Mouse (Mus musculus) forebrain, embryonic 11.5 days (tissue): Measurements from ENCODE around the gene Cel. TPM values are rescaled to one million over a fixed set of nuclear protein-coding genes. Genes with fewer than 3 reads are reported as not detected.

ENCODE experiments used
- ATAC-seq: fragments of 200-750 bp; cut with Nextera tagmentation; replicated peaks from 2 replicates; pipeline ENCODE4 v1.8.0; 2017; ENCODE audit warnings: moderate TSS enrichment; ENCODE audit not compliant: low FRiP score
- DNase-seq: peaks from one replicate; pipeline ENCODE4 v3.0.0-alpha.2; 2017; ENCODE audit warnings: low spot score
- H3K27ac ChIP-seq: fragments of 300-500 bp; sonication (generic); 2 replicates; pipeline ENCODE4 v1.5.1; 2014; ENCODE audit warnings: low read depth, low read length
- H3K27me3 ChIP-seq: fragments of 300-500 bp; sonication (generic); 2 replicates; pipeline ENCODE4 v1.6.1; 2014; ENCODE audit warnings: mild to moderate bottlenecking, low read length, mixed read lengths; ENCODE audit not compliant: control insufficient read depth, insufficient read depth
- H3K36me3 ChIP-seq: fragments of 300-500 bp; sonication (generic); 2 replicates; pipeline ENCODE4 v1.6.1; 2014; ENCODE audit warnings: mild to moderate bottlenecking, low read length, moderate library complexity, mixed read lengths; ENCODE audit not compliant: control insufficient read depth, insufficient read depth
- H3K4me1 ChIP-seq: fragments of 300-500 bp; sonication (generic); replicated peaks from 2 replicates; pipeline ENCODE4 v1.6.1; 2014; ENCODE audit warnings: low read length, mixed read lengths; ENCODE audit not compliant: control insufficient read depth, insufficient read depth
- H3K4me2 ChIP-seq: fragments of 300-500 bp; sonication (generic); 2 replicates; pipeline ENCODE4 v1.6.1; 2014; ENCODE audit warnings: low read depth, mild to moderate bottlenecking, low read length, moderate library complexity, mixed read lengths; ENCODE audit not compliant: severe bottlenecking
- H3K4me3 ChIP-seq: fragments of 300-500 bp; sonication (generic); 2 replicates; pipeline ENCODE4 v1.5.1; 2014; ENCODE audit warnings: low read depth, low read length
- H3K9ac ChIP-seq: fragments of 300-500 bp; sonication (generic); 2 replicates; pipeline ENCODE4 v1.6.1; 2014; ENCODE audit warnings: low read length
- H3K9me3 ChIP-seq: fragments of 300-500 bp; sonication (generic); 2 replicates; pipeline ENCODE4 v1.6.1; 2016; ENCODE audit warnings: low read length, mixed read lengths; ENCODE audit not compliant: control insufficient read depth
- WGBS: fragments of 180-500 bp; shearing (Covaris S2); extraction: QIAGEN DNeasy Blood & Tissue Kit; methylation state at CpG from one replicate; pipeline ENCODE4 v1.1.7; 2014; 5-methylcytosine and 5-hydroxymethylcytosine counted together
- polyA plus RNA-seq: library from polyadenylated mRNA; unstranded; fragments of >200 nt; fragmentation: Nextera tagmentation; extraction: Ambion mirVana; gene quantifications from 2 replicates; pipeline ENCODE4 v1.2.1, GENCODE M21; 2014

Cel gene
- polyA plus RNA-seq, 1 experiment from 2014 or later = not detected

DNA sequence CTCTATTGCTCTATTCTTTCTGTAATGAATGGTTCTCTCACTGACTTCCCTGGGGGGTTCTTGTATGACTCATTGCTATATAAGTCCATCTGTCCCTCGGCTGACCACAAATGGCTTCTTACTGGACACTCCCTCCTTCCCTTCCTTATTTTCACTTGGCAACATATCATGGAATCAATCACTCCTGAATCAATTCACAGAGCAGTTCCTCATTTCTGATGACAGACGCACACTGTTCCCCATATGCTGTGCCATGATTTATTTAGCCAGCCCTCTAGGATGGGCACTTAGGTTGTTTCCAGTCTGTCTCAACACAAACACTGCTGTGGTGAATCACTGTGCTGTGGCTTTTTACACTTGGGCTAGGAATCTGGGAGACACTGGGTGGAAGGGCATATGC, 28.3 kb upstream of the Cel start:
- Histone ChIP-seq H3K36me3 (no peaks in the 10 kb centered on the region), H3K4me1 (no peaks in the 10 kb centered on the region), H3K9me3 (no peaks in the 10 kb centered on the region), H3K4me2 (no peak overlapping the region), H3K27me3 (no peaks in the 10 kb centered on the region), H3K4me3 (no peak overlapping the region), H3K27ac (no peak overlapping the region), H3K9ac (no peak overlapping the region)
- no peak for DNase-seq
- WGBS = 85% methylated on average over 2 of the region's 2 CpGs
- ATAC-seq = no peak

GRCm38 (mm10) chr2:28588574-28588973, 25.4 kb upstream of the Cel start:
- H3K27ac ChIP-seq = no peak overlapping the region
- no peak overlapping the region for H3K9ac ChIP-seq
- H3K9me3 ChIP-seq = no peaks in the 10 kb centered on the region
- 44% methylated on average over 1 of the region's 1 CpGs for WGBS
- ATAC-seq (no peak), DNase-seq (no peak)
- no peak overlapping the region for H3K4me3 ChIP-seq
- H3K27me3 ChIP-seq = no peaks in the 10 kb centered on the region
- no peak overlapping the region for H3K4me2 ChIP-seq
- no peaks in the 10 kb centered on the region for H3K36me3 ChIP-seq
- no peaks in the 10 kb centered on the region for H3K4me1 ChIP-seq

DNA sequence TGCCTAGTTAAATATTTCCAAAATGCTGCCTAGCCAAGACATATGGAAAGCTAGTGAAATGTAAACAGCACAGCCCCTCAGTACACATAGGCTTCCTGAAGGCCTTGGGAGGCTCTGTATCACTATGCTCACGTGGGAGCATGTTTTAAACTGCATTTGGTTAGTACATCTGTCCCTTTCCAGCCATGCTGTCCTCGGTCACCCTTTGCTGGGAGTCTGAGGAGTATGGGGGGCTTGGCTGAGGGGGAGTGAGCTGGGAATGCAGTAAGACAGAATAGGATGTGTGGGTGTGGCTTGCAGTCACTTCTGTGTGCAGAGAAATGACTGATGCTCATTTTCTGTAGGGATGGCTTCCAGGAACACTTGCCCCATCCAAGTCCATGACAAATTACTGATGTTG, 22.5 kb upstream of the Cel start:
- H3K27me3 ChIP-seq = no peaks in the 10 kb centered on the region
- H3K9me3 ChIP-seq = no peaks in the 10 kb centered on the region
- H3K4me3 ChIP-seq = no peak overlapping the region
- H3K4me2 ChIP-seq = no peak overlapping the region
- no peak overlapping the region for H3K9ac ChIP-seq
- H3K36me3 ChIP-seq = no peaks in the 10 kb centered on the region
- H3K27ac ChIP-seq = no peak overlapping the region
- ATAC-seq = no peak
- DNase-seq = no peak
- WGBS = 49% methylated on average over 2 of the region's 2 CpGs
- H3K4me1 ChIP-seq = no peaks in the 10 kb centered on the region

DNA sequence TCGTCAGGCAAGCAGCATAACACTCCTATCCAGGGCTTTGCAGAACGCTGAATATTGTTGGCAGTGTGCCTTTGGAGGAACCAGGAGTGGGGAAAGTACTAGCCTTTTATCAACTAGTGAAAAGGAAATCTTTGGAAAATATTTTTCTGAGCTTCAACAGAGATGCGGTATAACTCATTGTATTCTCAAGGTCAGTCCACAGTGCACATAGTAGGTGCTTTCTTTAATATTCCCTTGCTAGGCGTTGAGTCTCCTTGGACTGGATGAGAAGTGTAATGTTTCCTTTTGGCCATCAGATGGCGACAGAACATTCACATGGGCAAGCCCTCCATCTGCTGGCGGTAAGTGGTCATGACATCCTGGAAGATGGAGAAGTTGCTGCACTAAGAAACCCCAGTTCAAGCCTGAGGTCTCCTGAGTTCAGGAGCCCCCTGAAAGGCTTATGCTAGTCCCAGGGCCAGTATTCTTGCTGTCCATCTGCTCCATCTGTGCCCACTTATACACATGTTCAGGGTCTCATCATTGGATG, 21.9 kb upstream of the Cel start:
- 21% methylated on average over 6 of the region's 6 CpGs for WGBS
- ATAC-seq (no peak), DNase-seq (peak; percentile 85)
- Histone ChIP-seq H3K4me2 (no peak overlapping the region), H3K27me3 (no peaks in the 10 kb centered on the region), H3K36me3 (no peaks in the 10 kb centered on the region), H3K4me1 (no peaks in the 10 kb centered on the region), H3K27ac (no peak overlapping the region), H3K9me3 (no peaks in the 10 kb centered on the region), H3K9ac (no peak overlapping the region), H3K4me3 (no peak overlapping the region)

GRCm38 (mm10) chr2:28583651-28584050, 20.4 kb upstream of the Cel start, which contains the start of gene Gtf3c5:
Gene Gtf3c5 (minus strand): TSS chr2:28583751.
- WGBS = 75% methylated on average over 9 of the region's 9 CpGs
- H3K4me1 ChIP-seq = no peaks in the 10 kb centered on the region
- H3K27ac ChIP-seq = peak within 1 kb of the TSS; percentile 84
- H3K9me3 ChIP-seq = no peaks in the 10 kb centered on the region
- no peaks in the 10 kb centered on the region for H3K27me3 ChIP-seq
- no peaks in the 10 kb centered on the region; the same call in 1 of the 2 replicates for H3K36me3 ChIP-seq
- H3K4me3 ChIP-seq = peak within 1 kb of the TSS; percentile 46
- ATAC-seq (no peak), DNase-seq (no peak)
- peak within 1 kb of the TSS; percentile 62 for H3K4me2 ChIP-seq
- H3K9ac ChIP-seq = peak within 1 kb of the TSS; percentile 62

- under 1% methylated on average over 56 of the region's 56 CpGs for WGBS
- H3K4me1 ChIP-seq = no peaks in the 10 kb centered on the region
- peak overlapping the region; percentile 62 for H3K4me2 ChIP-seq
- no peaks in the 10 kb centered on the region for H3K27me3 ChIP-seq
- H3K4me3 ChIP-seq = peak overlapping the region; percentile 46
- H3K36me3 ChIP-seq = no peaks in the 10 kb centered on the region; the same call in 1 of the 2 replicates
- H3K9me3 ChIP-seq = no peaks in the 10 kb centered on the region
- peak; percentile 93 for DNase-seq
- ATAC-seq = peak; percentile 87
- peak overlapping the region; percentile 84 for H3K27ac ChIP-seq
- H3K9ac ChIP-seq = peak overlapping the region; percentile 62
Observed at GRCm38 (mm10) chr2:28582647-28583353, 19.6 kb upstream of the Cel start.

- H3K27ac ChIP-seq = no peak overlapping the region
- no peaks in the 10 kb centered on the region for H3K9me3 ChIP-seq
- WGBS = 69% methylated on average over 5 of the region's 5 CpGs
- H3K4me1 ChIP-seq = no peaks in the 10 kb centered on the region
- H3K36me3 ChIP-seq = peaks cover 5% of the 10 kb centered on the region
- no peak for ATAC-seq
- no peak overlapping the region for H3K9ac ChIP-seq
- no peak overlapping the region for H3K4me2 ChIP-seq
- no peak overlapping the region for H3K4me3 ChIP-seq
- H3K27me3 ChIP-seq = no peaks in the 10 kb centered on the region
- DNase-seq = no peak
Observed at GRCm38 (mm10) chr2:28578003-28578402, 14.8 kb upstream of the Cel start.

DNA sequence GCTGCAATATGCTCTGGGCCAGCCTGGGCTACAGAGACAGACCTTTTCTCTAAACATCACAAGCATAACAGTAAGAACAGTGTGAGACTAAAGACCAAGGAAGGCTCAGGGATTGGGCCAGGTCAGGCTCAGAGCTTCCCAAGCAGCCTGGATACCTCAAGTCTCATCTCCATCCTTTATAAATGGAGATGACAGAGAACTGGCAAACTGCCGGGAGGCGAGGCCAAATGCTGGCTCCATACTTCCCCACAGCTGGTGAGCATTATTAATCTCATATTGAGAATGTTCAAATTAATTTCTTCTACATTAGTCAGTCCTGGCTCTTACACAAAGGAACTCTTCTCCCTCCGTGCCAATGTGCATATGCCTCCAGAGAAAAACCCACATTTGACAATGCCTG, 13.6 kb upstream of the Cel start:
- H3K9me3 ChIP-seq = no peaks in the 10 kb centered on the region
- peaks cover 17% of the 10 kb centered on the region for H3K36me3 ChIP-seq
- ATAC-seq (no peak), DNase-seq (no peak)
- no peak overlapping the region for H3K4me2 ChIP-seq
- no peaks in the 10 kb centered on the region for H3K4me1 ChIP-seq
- H3K27ac ChIP-seq = no peak overlapping the region
- H3K27me3 ChIP-seq = no peaks in the 10 kb centered on the region
- no peak overlapping the region for H3K4me3 ChIP-seq
- no peak overlapping the region for H3K9ac ChIP-seq
- 94% methylated on average over 3 of the region's 3 CpGs for WGBS

- no peaks in the 10 kb centered on the region for H3K27me3 ChIP-seq
- no peaks in the 10 kb centered on the region for H3K4me1 ChIP-seq
- H3K4me3 ChIP-seq = no peak overlapping the region
- no peaks in the 10 kb centered on the region for H3K9me3 ChIP-seq
- H3K9ac ChIP-seq = no peak overlapping the region
- 89% methylated on average over 4 of the region's 4 CpGs for WGBS
- H3K36me3 ChIP-seq = peaks cover 17% of the 10 kb centered on the region
- no peak for ATAC-seq
- DNase-seq = no peak
- H3K4me2 ChIP-seq = no peak overlapping the region
- no peak overlapping the region for H3K27ac ChIP-seq
Observed at GRCm38 (mm10) chr2:28575341-28575740, 12.1 kb upstream of the Cel start.
